Mouse (Mus musculus) ZHBTc4 (cell line): ENCODE results near the gene Reep6.

Source experiments
- DNase-seq: peaks from one replicate; pipeline ENCODE4 v3.0.0-alpha.2; 2011; ENCODE audit warnings: low read depth, low spot score

Gene Reep6

DNA sequence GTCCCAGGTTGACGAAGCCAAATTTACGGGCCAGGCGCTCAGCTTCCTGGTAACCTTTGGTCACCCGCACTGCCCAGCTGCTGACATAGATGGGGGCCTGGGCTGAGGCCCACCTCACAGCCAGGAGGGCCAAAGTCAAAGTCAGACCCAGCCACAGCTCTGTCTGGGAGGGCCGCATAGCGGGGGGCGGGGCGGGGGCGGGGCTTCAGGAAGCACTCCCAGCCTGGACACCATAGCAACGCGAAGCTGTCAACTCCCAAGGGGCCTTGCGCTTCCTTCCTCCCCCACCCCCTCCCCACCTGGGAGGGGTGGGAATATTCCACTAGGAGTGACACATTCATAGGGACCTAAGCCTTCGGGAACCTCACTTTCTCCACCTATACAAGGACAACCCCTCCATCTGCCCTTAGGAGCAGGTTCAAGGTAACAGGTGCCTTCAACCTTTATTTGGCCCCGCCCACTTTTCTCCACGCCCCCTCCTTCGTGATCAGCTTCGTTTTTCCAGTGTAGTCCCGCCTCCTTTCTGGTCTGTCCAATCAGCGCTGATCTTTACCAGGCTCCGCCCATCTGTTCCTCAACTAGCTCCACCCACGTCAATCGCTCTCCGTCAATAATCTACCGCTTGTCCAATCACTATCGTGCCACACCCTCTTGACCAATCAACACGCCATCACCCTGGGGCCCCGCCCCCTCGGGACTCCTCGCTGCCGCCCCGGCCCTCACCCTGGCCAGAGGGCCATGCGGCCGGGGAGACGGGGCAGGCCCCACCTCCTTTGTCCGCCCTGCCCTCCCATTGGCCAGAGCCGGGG lies at the start of gene Reep6, which contains the start of gene Pcsk4:
TSS of gene Reep6 (plus strand) at position 681 of the 809 bp plus-strand sequence.
TSS of gene Pcsk4 (minus strand) at position 226 of the 809 bp plus-strand sequence.
- DNase-seq: peak; percentile 100

DNA sequence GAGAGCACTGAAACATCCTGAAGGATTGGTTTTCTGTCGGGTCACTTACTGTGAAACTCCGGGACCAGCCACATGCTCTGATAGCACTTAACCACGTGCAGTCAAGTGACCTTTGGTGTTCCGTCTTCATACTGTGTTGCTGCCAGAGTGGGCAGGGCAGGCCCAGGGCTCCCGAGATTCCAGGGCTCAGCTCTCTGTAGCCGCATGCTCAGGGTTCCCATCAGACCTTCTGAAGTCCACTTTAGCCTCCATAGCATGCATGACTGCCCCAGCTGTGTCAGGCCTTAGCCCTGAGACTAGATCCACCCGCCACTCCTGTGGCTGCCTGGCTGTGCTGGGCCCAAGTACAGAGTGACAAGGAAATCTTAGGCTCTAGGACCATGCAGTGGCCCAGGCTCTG lies 48.4 kb upstream of the Reep6 start:
- no peak for DNase-seq

DNA sequence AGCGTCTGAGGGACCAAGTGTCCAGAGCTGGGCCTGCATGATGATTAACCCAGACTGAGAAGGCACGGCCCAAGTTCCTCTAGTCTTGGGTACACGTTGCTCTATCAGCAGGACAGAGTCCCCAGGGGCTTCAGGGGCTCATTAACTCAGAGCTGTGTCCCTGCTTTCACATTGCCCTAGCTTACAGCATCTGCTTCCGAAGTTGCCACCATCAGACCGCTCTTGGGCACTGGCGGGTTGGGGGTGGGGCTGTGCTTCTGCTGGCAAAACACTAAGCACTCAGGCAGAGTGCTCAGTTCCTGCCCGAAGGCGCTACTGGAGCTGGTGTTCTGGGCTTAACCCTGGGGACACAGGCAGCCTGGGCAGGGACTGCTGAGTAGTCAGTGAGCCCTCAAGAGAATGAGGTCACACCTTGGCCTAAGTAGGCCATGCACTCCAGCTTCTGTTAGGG lies 47.8 kb upstream of the Reep6 start:
- DNase-seq: no peak

DNA sequence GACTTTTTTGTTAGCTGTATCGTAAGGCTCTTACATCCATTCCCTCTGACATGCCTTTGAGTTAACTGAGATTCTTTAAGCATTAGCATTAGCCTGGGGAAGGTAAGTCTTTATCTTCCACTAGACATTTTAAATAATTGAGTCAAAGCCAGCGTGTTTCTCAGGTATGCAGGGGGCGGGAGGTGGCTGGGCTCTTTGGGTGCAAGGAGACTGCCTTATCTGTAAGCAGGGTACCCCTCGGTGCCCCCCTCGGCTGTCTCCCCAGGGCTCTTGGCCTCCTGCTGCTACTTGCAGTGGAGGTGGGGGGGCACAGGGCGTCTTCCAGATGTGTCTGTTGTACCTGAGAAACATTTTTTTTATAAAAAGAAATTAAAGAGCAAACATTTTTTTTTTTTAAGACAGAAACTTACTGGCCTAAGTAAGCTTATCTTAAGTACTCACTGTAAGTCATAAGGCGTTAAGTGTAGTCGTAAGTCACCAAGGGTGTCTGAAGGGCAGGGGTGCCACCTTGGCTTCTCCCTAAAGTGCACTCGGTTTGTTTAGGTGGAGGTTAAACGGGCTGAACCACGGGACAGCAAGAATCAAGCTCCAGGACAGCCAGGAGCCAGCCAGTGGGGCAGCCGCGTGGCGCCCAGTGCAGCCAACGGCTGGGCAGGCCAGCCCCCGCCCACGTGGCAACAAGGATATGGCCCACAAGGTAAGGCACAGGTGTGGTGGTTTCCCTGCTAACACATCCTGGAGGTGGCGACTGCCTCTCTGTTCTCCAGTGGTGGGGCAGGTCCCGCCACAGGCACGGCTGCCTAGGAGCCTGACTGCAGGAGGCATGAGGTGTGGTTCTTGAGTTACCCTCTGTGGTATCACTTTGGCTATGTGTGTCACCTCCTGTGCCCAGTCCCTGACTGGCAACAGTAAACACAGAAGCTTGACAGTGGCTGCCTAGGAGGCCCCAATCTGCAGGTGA lies 47.0 kb upstream of the Reep6 start:
- no peak for DNase-seq

DNA sequence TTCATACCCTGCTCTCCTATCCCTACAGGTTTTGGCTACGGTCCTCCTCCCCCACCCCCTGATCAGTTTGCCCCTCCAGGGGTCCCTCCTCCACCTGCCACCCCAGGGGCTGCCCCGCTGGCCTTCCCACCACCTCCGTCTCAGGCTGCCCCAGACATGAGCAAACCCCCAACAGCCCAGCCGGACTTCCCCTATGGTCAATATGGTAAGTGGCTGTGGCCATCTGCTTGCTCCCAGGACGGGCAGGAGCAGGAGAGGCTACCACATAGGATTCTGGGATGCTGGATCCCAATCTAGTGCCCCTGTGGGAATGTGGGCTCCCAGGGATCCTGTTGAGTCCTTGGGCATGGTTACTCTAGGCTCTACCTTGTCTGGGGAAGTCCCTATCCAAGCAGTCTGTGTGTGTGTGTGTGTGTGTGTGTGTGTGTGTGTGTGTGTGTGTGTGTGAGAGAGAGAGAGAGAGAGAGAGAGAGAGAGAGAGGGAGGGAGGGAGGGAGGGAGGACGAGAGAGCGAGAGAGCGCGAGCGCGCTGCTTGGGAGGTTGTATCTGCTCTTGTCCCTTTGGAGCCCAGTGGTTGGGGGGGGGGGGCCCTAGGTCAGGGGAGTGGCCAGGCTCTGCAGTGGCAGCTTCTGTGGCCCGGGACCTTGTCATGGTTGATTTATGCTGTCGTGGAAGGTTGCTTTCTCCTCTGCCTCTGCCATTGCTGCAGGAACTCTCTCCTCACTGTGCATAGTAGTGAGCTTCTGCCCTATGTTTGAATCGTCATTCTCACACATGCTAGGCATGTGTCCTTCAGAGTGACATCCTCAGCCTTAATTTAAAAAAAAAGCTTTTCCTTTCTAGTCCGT lies 44.3 kb upstream of the Reep6 start:
- DNase-seq: no peak

DNA sequence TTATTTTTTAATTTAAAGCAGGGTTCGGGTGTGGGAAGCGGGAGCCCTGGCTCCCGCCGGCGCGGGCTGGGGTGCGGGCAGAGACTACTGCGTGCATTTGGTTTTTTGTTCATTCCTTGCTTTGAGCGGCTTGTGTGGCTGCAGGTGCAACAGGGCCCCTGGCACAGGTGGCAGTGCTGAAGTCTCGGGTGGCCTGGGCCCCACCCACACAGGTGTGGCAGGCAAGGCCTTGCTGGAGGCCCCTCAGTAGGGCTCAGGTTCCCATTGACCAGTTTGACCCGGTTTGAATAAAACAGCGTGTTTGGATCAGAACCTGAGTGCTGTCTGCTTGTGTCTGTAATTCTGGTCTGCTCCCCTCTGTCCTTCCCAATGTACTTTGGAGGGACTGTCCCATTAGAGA lies 41.7 kb upstream of the Reep6 start:
- no peak for DNase-seq

DNA sequence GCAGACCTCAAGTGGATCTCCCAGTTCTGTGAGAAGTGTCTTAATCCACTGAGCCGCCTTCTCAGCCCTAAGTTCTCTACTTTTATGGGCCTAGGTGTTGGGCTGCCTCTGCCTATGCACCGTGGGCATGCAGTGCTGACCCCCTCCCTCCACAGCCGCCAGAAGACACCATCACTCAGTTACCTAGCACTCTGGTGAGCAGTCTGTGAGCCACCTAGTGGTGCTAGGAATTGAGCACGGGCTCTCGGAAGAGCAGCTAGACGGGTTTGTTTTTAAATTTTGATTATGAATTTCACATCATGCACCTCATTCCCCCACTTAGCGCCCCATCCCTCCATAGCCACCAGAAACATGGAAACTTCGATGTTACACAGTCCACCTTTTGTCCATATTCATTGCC lies 41.1 kb upstream of the Reep6 start:
- DNase-seq: peak; percentile 41

DNA sequence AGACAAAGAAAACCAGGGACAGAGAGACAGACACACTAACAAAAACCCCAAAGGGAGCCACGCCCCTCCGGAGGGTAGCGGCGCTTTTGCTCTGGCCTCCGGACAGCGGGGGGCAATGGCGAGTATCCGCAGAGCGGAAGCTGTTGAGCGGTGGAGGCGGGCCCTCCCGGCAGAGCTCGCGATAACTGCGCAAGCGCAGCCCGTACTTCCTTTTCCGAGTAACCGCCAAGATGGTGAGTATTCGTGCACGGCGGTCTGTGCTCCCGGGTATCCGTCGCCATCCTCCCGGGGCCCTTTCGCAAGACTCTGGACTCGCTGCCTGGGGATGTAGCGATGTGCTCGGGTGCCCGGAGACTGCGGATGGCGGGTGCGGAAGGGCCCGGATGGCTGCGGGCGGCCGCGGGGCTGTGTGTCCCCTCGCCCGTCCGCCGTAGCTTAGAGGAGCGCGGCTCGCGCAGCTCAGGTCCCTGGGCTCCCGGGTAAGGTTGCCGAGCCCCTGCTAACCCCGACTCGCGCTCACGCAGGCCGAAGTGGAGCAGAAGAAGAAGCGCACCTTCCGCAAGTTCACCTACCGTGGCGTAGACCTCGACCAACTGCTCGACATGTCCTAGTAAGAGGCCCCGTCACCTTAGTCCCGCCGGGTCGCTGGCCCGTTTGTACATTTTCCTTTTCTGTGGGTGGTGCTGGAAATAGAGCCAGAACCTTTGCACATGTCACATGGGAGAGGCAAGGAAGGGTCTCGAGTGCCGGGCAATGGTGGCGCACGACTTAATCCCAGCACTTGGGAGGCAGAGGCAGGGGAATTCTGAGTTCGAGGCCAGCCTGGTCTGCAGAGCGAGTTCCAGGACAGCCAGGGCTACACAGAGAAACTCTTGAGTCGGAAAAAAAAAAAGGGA lies 37.3 kb upstream of the Reep6 start, which contains the start of gene Rps15:
TSS of gene Rps15 (plus strand) at position 203 of the 896 bp plus-strand sequence.
- DNase-seq: peak; percentile 99

DNA sequence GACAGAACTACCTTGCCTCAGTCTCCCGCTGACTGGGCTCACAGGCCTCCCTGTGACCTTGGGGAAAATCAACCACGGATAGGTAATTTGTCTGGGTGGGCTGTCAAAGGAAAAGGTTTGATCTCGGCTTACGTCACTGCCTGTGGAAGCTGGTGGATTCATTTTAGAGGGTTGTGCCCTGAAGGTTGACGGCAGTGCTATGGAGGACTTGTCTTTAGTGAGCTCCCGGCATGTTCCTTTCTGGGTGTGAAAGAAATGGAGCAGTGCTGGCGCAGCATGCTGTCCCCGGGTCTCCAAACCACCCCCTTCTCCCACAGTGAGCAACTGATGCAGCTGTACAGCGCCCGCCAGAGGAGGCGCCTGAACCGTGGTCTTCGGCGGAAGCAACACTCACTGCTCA lies 36.4 kb upstream of the Reep6 start:
- peak; percentile 70 for DNase-seq

DNA sequence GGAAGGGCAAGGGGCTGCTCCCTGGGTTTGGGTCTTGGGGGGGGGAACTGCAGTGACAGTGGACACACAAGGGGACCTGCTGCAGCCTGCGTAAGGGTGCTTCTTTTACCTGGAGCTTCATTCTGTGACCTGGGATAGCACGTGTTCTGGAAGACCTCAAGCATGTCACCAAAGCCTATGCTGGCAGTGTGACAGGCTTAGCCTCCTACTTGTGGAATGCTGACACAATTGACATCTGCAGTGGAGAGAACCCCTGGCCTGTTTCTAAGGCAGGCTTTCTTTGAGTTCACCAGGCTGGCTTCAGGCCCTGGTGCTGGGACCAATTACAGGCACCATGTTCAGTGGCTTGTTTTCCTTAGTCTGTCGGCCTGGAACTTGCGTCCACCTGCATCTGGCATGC lies 35.4 kb upstream of the Reep6 start:
- peak; percentile 32 for DNase-seq

DNA sequence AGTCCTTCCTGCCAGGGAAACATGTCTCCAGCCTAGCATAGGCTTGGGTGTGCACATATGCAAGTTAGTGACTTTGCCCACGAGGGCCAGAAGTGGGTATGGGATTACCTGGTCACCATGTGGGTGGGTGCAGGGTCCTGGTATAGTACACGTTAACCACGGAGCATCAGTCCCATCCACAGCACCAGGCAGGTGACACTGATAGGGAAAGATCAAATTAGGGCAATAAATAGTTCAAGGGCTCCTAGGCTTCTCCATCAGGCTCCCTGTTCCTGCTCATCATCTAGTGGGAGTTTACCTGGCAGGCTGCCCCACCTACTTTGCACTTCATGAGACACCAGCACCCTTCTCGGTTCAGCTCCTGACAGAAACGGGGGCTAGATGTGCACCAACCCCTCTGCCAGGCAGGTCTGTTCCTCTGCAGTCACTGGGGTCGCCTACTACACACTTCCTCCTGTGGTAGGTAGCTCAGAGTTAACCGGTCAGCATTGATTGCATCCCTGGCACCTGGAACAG lies 34.9 kb upstream of the Reep6 start:
- DNase-seq: peak; percentile 39

DNA sequence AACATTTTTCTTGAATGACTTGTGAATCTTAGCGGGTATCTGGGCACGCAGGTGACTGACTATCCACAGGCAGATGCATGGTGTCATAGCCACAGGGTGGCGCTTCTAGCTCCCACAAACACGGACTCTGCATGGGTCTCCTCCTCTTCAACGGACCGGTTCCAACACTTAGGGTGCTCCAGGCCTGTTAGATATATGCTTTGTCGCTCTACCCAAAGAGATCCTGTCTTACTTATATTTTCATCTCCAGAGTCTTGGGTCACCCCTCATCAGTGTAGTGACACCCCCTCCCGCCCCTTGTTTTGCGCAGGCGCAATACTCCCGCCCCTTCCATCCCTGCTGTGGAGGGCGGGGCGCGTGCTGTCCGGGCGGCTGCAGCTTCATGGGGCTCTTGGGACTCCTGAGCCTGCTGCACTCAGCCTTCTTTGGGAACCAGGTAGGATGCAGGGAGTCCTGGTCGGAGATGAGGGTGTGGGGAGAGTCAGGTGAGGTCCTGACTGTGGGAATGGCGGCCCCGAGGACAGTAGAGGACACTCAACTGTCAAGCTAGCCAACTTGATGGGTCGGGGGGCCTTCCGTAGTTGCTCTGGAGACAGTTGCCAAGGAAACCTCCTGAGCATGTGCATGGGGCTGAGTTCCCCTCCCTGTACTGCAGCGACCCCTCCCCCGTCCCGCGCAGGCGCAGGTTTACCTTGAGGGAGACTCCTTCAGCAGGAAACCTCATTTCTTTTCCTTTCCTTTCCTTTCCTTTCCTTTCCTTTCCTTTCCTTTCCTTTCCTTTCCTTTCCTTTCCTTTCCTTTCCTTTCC lies 33.9 kb upstream of the Reep6 start, which contains the start of gene Apc2:
TSS of gene Apc2 (plus strand) at position 360 of the 808 bp plus-strand sequence.
- peak; percentile 79 for DNase-seq

DNA sequence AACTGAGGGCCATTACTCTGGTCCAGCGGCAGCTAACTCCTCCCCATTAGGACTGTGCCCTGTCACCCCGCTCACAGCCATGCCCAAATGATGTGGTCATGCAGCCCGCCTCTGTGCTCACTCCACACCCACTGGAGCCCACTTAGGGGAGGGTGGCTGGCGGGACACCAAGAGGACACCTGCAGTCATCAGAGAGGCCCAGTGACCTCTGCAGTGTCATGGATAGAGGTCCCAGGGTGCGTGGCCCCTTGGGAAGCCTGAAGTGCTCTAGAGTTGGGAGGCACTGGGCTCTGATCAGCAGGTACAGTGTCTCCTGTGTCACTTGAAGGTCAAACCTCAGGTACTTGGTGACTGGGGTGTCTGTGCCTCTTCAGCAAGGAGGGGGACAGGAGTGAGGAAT lies 32.9 kb upstream of the Reep6 start:
- DNase-seq: no peak

DNA sequence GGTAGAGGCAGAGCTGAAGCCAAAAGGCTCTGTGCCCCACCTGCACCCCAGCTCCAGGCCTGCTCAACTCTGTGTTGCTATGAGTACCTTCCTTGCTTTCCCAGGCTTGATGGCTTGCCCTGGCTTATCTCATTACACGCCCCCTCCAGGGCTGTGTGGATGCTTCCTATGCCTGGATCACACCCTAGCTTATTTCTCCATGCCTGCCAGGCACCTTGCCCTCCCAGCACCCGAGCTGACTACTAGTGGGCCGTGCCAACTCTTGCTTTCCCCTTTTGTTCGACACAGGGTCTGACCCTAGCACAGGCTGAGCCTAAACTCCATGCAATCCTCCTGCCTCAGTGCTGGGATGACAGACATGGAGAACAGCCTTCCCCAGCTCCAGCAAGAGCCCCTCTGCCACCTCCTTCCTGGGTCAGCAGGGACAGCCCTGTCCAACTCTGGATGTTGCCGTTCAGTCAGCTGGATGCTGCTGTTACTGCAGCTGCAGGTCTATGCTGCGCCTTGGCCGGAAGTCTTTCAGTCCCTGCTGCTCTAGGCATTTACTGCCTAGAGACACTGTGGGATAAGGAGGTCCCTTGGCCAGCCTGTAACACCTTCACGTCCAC lies 32.1 kb upstream of the Reep6 start:
- no peak for DNase-seq

DNA sequence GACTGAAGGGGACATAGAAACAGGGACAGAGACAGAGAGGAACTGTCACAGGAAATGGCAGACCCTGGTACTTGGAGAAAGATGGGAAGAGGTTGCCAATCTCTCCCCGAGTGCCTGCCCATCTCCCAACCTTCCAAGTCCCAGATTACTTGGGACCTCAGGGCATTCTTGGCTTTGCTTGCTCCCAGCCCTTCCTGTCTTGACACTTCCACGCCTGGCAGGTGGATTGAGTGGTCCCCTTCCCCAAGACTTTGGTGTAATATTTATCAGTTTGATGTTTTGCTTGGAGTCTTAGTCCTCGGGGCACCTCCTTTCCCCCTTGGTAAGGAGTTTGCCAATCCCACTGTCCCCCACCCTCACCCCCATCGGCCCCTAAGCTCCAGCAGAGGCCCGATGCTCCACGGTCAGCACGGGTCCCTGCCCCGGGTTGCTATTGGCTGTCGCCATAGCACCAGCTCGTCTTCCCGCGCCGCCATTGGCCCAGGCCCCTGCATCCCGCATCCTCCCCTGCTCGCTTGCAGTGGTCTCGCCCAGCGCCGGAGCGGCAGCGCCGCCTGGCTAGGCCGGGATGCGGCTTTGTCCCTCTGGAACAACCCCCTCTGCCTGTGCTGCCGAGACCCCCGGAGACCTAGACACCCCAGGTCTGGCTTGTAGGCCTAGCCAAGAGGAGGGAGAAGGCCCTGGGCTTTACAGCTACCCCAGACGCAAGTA lies 31.0 kb upstream of the Reep6 start:
- DNase-seq: peak; percentile 72

DNA sequence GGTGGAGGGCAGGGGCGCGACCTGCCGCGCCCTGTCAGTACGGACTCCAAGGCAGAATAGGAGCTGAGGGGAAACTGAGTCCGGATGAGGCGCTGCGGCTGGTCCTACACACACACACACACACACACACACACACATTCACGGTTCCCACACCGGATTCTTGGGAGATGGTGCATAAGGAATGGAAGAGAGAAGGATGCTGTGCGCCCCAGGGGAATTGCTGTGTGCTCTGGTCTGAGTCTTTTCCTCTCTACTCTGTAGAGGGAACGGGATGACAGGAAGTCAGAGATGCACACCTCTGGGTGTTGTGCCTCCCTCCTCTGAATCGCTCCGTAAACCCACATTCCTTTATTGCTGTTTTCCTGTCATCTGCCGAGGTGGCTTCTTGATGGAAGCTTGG lies 30.5 kb upstream of the Reep6 start:
- no peak for DNase-seq

DNA sequence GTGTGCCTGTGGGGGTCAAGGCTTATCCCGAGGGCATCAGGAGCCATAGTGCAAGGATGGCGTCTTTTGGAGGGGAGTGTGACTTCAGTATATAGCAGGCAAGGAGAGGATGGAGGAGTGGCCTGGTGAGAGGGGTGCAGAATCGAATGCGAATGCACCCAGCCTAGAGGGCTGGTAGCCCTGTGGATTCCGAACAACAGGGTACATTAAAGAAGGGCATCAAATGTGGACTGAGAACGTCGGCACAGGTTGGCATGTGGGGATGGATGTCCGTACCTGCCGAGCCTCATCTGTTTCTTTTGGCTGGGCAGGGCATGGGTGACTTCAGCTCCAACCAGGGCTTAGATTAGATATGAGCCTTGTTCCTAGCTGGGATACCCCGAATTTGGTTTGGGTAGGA lies 29.9 kb upstream of the Reep6 start:
- DNase-seq: no peak

DNA sequence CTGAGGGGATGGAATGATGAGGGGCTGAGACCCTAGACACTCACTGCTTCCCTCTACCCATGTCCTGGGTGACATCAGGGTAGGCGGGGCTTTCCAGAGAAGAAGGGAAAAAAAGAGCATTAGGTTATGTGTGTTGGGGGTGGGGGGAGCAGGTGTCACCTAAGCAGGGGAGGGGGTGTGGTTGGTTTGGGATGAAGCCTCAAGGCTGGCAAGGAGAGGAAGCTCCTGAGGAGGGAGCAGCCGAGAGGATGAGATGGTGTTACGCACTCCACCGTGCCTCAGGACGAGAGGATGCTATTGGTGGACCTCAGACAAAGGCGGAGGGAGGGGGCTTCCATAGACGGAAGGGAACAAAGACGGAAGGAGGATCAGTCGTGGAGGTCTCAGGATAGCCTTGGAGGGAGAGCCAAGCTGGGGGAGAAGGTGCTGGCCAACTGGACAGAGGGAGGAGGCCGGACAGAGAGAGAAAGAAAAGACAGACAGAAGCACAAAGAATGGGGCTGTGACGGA lies 29.0 kb upstream of the Reep6 start:
- no peak for DNase-seq
